Mouse (Mus musculus): ENCODE measurements around the gene Nmral1. TPM values are rescaled to one million over a fixed set of nuclear protein-coding genes. Genes with fewer than 3 reads are reported as not detected.

Gene Nmral1
- polyA plus RNA-seq, 1 experiment from 2014 or later = 37.2 TPM

Other genes with a start within 250 kb of the Nmral1 start
- gene Srl, start 177.5 kb downstream of the Nmral1 start, polyA plus RNA-seq (2016; fragmentation: Nextera tagmentation; extraction: Ambion mirVana) = 228 and 230 TPM in 2 replicates
- 8.1 and 8.4 TPM in 2 replicates for gene Tfap4, start 159.5 kb downstream of the Nmral1 start, polyA plus RNA-seq (2016; fragmentation: Nextera tagmentation; extraction: Ambion mirVana)
- 24.9 and 25.5 TPM in 2 replicates for gene Glis2, start 124.6 kb downstream of the Nmral1 start, polyA plus RNA-seq (2016; fragmentation: Nextera tagmentation; extraction: Ambion mirVana)
- gene Pam16, start 94.4 kb downstream of the Nmral1 start, polyA plus RNA-seq (2016; fragmentation: Nextera tagmentation; extraction: Ambion mirVana) = 127 and 128 TPM in 2 replicates
- gene Vasn, start 79.4 kb downstream of the Nmral1 start, polyA plus RNA-seq (2016; fragmentation: Nextera tagmentation; extraction: Ambion mirVana) = 14.8 and 16.4 TPM in 2 replicates
- 77.6 and 77.7 TPM in 2 replicates for gene Dnaja3, start 79.4 kb downstream of the Nmral1 start, polyA plus RNA-seq (2016; fragmentation: Nextera tagmentation; extraction: Ambion mirVana)
- 14.8 and 15.3 TPM in 2 replicates for gene Coro7, start 39.6 kb downstream of the Nmral1 start, polyA plus RNA-seq (2016; fragmentation: Nextera tagmentation; extraction: Ambion mirVana)
- 84.5 and 90.1 TPM in 2 replicates for gene Hmox2, start 7.0 kb upstream of the Nmral1 start, polyA plus RNA-seq (2016; fragmentation: Nextera tagmentation; extraction: Ambion mirVana)
- gene Cdip1, start 70.9 kb upstream of the Nmral1 start, polyA plus RNA-seq (2016; fragmentation: Nextera tagmentation; extraction: Ambion mirVana) = 122 and 132 TPM in 2 replicates
- gene 4930562C15Rik, start 116.1 kb upstream of the Nmral1 start, polyA plus RNA-seq (2016; fragmentation: Nextera tagmentation; extraction: Ambion mirVana) = 0.11 and 0.57 TPM in 2 replicates
- 26.8 and 27.1 TPM in 2 replicates for gene Ubald1, start 161.0 kb upstream of the Nmral1 start, polyA plus RNA-seq (2016; fragmentation: Nextera tagmentation; extraction: Ambion mirVana)
- 114 and 116 TPM in 2 replicates for gene Mgrn1, start 166.9 kb upstream of the Nmral1 start, polyA plus RNA-seq (2016; fragmentation: Nextera tagmentation; extraction: Ambion mirVana)
- 92.3 and 97.3 TPM in 2 replicates for gene Nudt16l1, start 219.4 kb upstream of the Nmral1 start, polyA plus RNA-seq (2016; fragmentation: Nextera tagmentation; extraction: Ambion mirVana)
- 34.4 and 34.8 TPM in 2 replicates for gene Anks3, start 244.8 kb upstream of the Nmral1 start, polyA plus RNA-seq (2016; fragmentation: Nextera tagmentation; extraction: Ambion mirVana)

Data from heart, embryonic 12.5 days (tissue).